Mouse (Mus musculus) layer of hippocampus, postnatal 14 days (tissue): ENCODE measurements around the gene Tmem79. TPM values are rescaled to one million over a fixed set of nuclear protein-coding genes. Genes with fewer than 3 reads are reported as not detected.
A peak's percentile ranks its signal among the peaks of the same experiment; 100 is the strongest.
"Not testable (repeated sequence)": the region's sequence is repeated elsewhere in the genome, so short reads cannot be mapped to it uniquely, and the experiment has no call there.

Experiments used
- DNase-seq, 2 experiments: peaks; one replicate each; pipeline ENCODE4 v3.0.0; 2021 to 2022; ENCODE audit warnings: low spot score in 2 of 2, mixed read lengths in 1 of 2
- long read RNA-seq, 2 experiments: library from polyadenylated mRNA; stranded (forward); transcript quantifications; one replicate each; pipeline ENCODE4 v2.0.0; 2021
- total RNA-seq, 2 experiments: library from RNA; stranded (reverse); gene quantifications; 2 replicates each; pipeline ENCODE4 v1.2.3; 2021

The Tmem79 gene
- 1 to 10 TPM in 1 of 2 experiments, under 1 TPM in 1; 0.93 to 1.3 TPM for total RNA-seq
- long read RNA-seq, experiment 1, partial matches to known transcripts = 0 of 5 reads
- long read RNA-seq, experiment 1, other reads (novel, unspliced or antisense) = 5 of 5 reads
- long read RNA-seq, experiment 2, partial matches to known transcripts = 0 of 4 reads
- long read RNA-seq, experiment 2, other reads (novel, unspliced or antisense) = 4 of 4 reads

GRCm38 (mm10) chr3:88336058-88337013, at the start of gene Tmem79, which contains the start of gene Smg5:
Gene Tmem79 (minus strand): TSS chr3:88336148.
Gene Smg5 (plus strand): TSS chr3:88336260.
- peak; percentile 96 to 97 for DNase-seq

- DNase-seq = no peak
Measured at GRCm38 (mm10) chr3:88384364-88384763, 48.4 kb upstream of the Tmem79 start, which contains the start of gene Bglap. Gene Bglap (minus strand): TSS chr3:88384464.

GRCm38 (mm10) chr3:88382383-88382782, 46.4 kb upstream of the Tmem79 start:
- not testable (repeated sequence) for DNase-seq

- not testable (repeated sequence) for DNase-seq
Measured at GRCm38 (mm10) chr3:88381389-88382315, 45.7 kb upstream of the Tmem79 start.

GRCm38 (mm10) chr3:88378599-88378998, 42.7 kb upstream of the Tmem79 start, which contains the start of gene Bglap2:
Gene Bglap2 (minus strand): TSS chr3:88378699.
- DNase-seq = not testable (repeated sequence)

- not testable (repeated sequence) for DNase-seq
Measured at GRCm38 (mm10) chr3:88376644-88377043, 40.7 kb upstream of the Tmem79 start.

GRCm38 (mm10) chr3:88375750-88376626, 40.0 kb upstream of the Tmem79 start:
- DNase-seq = not testable (repeated sequence)

GRCm38 (mm10) chr3:88372643-88373042, 36.7 kb upstream of the Tmem79 start, which contains the start of gene Bglap3:
Gene Bglap3 (minus strand): TSS chr3:88372743.
- not testable (repeated sequence) for DNase-seq

- DNase-seq = not testable (repeated sequence)
Measured at GRCm38 (mm10) chr3:88368511-88368910, 32.6 kb upstream of the Tmem79 start.

GRCm38 (mm10) chr3:88367517-88367916, 31.6 kb upstream of the Tmem79 start:
- not testable (repeated sequence) for DNase-seq

GRCm38 (mm10) chr3:88366830-88367428, 31.0 kb upstream of the Tmem79 start:
- DNase-seq = peak in 1 of 2 experiments; percentile 43

GRCm38 (mm10) chr3:88365705-88366361, 29.9 kb upstream of the Tmem79 start:
- DNase-seq = no peak

GRCm38 (mm10) chr3:88364337-88364736, 28.4 kb upstream of the Tmem79 start, which contains the start of gene Paqr6:
Gene Paqr6 (plus strand): TSS chr3:88364584.
- DNase-seq = peak; percentile 36 to 42

- DNase-seq = peak in 1 of 2 experiments; percentile 58
Measured at GRCm38 (mm10) chr3:88363700-88364099, 27.8 kb upstream of the Tmem79 start.

- DNase-seq = peak; percentile 28 to 60
Measured at GRCm38 (mm10) chr3:88361612-88362313, 25.8 kb upstream of the Tmem79 start.

GRCm38 (mm10) chr3:88361096-88361495, 25.1 kb upstream of the Tmem79 start:
- no peak for DNase-seq

- DNase-seq = no peak
Measured at GRCm38 (mm10) chr3:88359989-88360388, 24.0 kb upstream of the Tmem79 start.

GRCm38 (mm10) chr3:88359584-88359983, 23.6 kb upstream of the Tmem79 start:
- no peak for DNase-seq
